Mouse (Mus musculus) central nervous system, embryonic 18 days (tissue): ENCODE data around the gene Sde2. TPM values are rescaled to one million over a fixed set of nuclear protein-coding genes. Genes with fewer than 3 reads are reported as not detected.

Experiments
- polyA plus RNA-seq: library from polyadenylated mRNA; depleted of rRNA; stranded (reverse); fragments of >200 nt; gene quantifications from 2 replicates; pipeline ENCODE4 v1.2.3, GENCODE M21; 2012; rRNA removed

Sde2 gene
- polyA plus RNA-seq: 20.6 and 22.9 TPM in 2 replicates

DNA sequence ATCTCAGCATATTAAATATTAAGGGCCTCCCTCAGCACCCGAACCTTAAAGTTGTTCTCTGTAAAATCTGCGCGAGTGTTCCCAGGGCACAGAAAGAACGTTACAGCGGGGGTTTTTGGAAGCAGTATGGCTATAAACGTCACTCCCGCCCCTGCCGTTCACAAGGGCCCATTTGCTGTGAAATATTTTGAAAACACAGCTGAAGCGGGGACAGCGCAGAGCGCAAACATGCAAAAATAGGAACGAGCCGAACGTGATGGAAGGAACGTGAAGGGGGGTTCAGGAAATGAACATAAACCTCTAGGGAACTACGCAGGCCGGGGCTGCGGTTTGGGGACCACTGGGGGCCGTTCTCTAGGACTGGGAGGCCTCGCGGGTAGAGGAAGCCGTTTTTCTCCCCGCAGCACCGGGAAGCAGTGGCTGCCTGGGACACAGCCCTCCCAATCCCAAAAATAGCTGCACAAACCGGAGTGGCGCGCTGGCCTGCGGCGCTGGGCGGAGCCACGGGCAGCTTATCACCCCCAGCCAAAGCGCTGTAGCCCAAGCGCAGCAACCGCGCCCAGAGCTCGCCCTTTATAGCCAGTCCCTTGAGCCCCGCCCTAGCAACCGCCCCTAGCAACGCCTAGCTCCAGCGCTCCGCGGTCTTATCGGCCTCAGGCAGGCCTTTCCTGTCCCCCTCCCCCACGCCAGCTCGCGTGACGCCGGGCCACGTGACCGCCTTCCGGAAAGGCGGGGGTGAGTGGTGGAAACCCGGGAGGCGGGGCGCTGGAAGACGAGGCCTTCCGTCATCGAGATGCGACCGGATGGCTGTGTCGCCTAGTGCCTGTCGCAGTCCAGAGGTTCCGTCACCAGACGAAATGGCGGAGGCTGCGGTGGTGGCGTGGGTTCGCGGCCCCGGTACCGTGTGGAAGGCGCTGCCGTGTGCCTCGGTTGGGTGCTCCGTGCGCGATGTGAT, at the start of gene Sde2:
TSS of gene Sde2 (plus strand) at position 812 of the 955 bp plus-strand sequence.

DNA sequence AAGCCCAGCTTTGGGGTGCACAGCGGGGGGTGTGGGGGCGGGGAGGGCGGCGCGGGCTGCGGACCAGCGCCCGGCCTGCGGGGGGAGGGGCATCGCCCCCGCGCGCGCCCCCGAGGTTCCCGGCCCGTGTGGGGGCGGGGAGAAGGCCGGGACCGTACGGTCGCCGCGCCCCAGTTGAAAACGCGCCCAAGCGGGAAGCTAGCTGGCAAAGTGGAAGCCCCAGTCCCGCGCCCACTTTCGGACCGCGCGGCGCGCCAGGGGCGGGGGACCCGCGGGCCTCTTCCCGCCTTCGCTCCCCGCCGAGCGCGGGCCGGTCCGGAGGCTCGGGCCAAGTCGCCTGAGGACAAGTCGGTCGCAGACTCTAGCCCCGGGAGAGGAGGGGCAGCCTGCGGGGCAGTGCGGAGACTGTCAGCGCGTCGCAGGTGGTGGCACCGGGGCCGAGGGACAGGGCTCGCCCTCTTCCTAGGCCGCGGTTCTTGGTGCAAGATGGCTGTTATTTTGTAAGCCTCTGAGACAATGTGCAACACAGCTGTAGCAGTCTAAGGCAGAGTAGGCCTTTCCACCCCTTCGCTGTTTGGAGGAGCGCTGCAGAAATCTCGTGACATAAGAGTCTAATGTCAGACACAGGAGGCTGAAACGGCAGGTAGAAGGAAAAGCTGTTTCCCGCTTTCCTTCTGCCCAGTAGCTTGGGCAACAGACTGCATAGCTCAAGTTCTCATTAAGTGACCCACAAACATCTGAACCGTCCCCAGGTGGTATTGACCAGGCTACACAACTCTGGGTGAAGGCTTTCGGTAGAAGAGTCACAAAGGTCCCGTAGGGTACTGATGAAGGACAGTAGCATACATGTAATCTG, 36.8 kb upstream of the Sde2 start, which contains the start of gene H3f3a:
TSS of gene H3f3a (minus strand) at position 59 of the 856 bp plus-strand sequence.

DNA sequence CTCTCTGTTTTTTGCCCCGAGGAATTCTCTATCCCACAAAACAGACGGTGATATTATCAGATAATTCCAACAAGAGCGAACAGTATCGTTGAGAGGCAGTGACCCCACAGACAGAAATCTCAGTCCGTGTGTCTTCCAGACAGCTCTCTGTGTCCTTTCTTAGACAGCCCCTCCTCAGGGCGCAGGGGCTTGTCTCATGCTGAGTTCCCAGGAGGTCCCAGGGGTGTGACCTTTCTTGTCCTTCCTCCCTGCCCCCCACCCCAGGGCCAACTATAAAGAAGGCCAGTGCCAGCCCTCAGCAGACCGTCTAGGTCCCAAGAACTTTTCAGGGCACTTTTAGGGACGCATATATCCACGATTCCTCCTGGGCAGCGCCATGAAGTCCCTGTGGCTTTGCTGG, 41.9 kb downstream of the Sde2 start, which contains the start of gene Lefty2:
TSS of gene Lefty2 (plus strand) at position 301 of the 400 bp plus-strand sequence.

DNA sequence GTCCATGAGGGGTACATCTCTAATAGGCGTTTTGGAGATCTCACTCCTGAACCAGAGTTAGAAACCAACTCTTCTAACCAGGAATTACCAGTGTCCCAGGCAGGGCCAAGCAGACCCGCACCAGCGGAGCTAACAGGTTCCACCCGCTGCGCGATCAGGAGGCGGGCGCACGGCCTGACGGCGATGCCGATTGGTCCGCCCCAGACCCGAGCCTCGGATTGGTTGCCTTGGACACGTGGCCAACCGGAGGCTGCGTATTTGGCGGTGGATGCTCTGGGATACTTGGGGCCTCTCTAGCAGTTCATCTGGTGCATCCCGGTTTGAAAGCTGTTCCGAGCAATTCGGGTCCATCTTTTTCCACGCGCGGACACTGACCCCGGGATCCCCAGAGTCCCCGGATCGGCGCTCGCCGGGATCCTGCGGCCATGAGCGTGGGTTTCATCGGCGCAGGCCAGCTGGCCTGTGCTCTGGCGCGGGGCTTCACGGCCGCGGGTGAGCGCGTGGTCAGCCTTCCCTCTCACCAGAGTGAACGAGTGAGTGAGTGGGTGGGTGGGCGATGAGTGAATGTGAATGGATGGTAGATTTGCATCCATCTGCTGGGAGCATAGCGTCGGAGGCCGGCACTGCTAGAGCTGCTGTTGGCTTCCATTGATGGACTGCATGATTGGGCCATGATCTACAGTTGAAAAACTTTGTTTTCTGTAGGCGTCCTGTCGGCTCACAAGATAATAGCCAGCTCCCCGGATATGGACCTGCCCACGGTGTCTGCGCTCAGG, 53.3 kb downstream of the Sde2 start, which contains the start of gene Pycr2:
TSS of gene Pycr2 (plus strand) at position 255 of the 776 bp plus-strand sequence.

Other genes starting within 250 kb of the Sde2 start
- gene Lin9, start 210.0 kb upstream of the Sde2 start, polyA plus RNA-seq: 6.7 and 7.7 TPM in 2 replicates
- 0.03 and 0.08 TPM in 2 replicates for gene Mixl1, start 154.1 kb upstream of the Sde2 start, polyA plus RNA-seq
- 31.8 and 33.7 TPM in 2 replicates for gene Acbd3, start 125.1 kb upstream of the Sde2 start, polyA plus RNA-seq
- gene H3f3a, start 37.2 kb upstream of the Sde2 start, polyA plus RNA-seq: 1,777 and 1,816 TPM in 2 replicates
- 10.9 and 12.3 TPM in 2 replicates for gene Lefty2, start 42.0 kb downstream of the Sde2 start, polyA plus RNA-seq
- 47.5 and 49.0 TPM in 2 replicates for gene Pycr2, start 53.2 kb downstream of the Sde2 start, polyA plus RNA-seq
- 0.71 and 0.83 TPM in 2 replicates for gene Lefty1, start 83.9 kb downstream of the Sde2 start, polyA plus RNA-seq
- 3.0 and 3.1 TPM in 2 replicates for gene Tmem63a, start 91.2 kb downstream of the Sde2 start, polyA plus RNA-seq
- 7.3 and 8.2 TPM in 2 replicates for gene Ephx1, start 169.8 kb downstream of the Sde2 start, polyA plus RNA-seq
- gene 9130409I23Rik, start 200.1 kb downstream of the Sde2 start, polyA plus RNA-seq: not detected in 2 replicates